Mouse (Mus musculus) ovary, adult 18-20 months (tissue): Measurements from ENCODE around the gene B4galt1.
A peak's percentile ranks its signal among the peaks of the same experiment; 100 is the strongest.

Source experiments
- DNase-seq: peaks from one replicate; pipeline ENCODE4 v3.0.0; 2022; ENCODE audit warnings: low spot score, mixed read lengths

B4galt1 gene

DNA sequence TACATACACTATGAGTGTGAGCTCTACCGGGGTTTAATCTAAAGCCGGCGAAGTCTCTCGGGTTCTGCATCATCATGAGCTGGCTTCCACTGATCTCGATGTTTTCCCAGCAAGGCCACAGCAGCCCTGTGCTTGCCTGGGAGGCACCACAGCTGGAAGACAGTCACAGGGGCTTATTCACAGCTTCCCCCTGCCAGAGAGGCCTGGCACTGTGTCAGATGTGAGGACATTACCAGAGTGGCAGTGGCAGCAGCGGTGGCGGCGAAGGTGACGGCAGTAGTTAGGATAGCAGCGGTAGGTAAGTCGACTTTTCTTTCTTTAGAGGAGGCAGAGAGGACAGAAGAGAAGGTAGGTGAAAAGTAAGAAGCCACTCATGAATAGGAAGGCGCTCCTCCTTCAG, 35.9 kb downstream of the B4galt1 start:
- no peak for DNase-seq

DNA sequence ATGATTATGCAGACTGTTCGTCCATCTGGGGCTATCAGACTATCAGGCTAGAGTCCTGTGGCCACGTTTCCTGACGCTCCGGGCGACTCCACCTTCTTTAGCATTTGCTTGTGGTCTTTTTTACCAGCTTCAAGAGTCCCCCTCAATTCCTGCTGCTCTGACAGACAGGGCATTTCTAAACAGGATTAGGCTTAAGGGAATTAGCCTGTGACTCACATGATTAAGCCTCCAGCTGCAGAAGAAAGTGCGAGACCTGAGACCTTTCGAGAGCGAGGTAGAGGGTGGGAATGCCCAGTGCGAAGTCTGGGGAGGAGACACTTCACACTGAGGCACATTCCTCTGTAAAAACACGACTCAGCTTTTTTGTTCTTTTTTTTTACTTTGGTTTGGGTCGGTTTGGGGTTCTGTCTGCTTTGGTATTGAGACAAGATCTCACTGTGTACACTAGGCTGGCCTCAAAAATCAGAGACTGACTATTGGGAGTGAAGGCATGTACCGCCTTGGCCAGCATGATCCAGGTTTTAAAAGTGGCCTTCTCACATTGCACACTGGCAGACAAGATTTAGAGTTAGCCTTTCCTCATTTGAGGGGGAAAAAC, 37.9 kb downstream of the B4galt1 start:
- no peak for DNase-seq

DNA sequence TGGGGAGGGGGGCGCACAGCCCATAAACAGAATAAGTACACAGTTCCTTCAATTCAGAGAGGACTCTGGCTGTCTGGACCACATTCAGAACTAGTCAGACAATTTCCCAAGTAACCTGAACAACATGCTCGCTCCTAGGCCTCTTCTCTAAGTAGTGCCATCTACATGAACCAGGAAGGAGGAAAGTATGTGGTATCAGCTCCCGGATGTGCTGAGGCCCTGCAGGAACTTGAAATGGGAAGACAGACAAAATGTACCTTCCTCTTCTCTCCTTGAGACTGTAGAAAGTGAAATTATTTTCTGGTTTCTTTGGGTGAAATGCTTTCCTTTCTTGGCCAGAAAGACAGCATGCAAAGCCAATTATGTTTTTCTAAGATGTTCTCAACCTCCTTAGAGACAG, 38.7 kb downstream of the B4galt1 start:
- no peak for DNase-seq

DNA sequence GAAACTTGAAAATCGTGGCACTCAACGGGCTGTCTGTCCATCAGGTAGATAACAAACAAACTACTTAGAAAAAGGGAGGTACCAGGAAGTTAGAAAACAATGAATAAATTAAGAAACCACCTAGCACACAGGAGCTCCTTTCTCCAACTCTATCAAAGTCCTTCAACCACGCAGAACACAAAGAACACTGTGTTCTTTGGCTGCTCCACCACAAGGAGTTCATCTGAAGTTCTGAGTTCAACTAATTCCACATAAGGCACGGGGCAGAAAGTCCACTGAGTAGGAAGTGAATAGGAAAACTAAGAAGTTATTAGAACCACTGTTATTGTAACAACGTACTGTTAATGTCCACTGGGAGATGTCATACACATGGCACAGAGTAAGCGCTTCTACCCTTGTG, 39.4 kb downstream of the B4galt1 start:
- DNase-seq = no peak

DNA sequence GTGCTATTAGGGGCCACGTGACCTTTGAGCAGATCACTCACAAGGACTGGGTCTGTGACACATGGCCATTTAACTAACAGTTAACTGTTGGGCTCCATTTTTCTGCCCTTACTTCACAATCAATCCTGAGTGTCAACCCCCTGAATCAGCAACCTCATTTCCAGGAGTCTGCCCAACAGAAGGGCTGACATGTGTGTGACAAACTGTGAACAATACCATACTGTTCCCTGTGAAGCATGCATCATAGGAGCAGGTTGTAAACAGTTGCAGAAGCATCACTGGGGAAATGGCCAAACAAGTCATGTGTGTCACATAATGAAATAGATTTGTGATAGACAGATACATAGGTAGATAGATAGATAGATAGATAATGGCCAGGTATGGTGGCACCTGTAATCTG, 40.9 kb downstream of the B4galt1 start:
- DNase-seq = no peak

DNA sequence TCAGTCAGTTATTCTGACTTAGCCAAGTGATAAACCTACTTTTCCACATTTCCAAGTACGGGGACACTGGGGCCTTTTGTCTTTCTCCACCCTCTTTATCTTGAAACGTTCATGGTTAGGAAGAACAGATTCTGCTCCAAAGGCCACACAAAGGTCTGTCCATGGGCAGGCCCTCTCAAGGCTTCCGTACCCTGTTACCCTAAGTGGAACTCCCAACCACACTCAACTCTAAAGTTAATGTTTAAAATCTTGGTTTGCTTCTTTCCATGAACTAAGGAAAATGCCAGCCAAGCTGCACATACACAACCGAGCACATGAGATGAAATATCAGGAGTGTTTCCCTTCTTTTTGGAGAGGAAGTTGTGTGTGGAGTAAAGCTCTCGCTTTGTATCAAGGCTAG, 43.3 kb downstream of the B4galt1 start:
- no peak for DNase-seq

DNA sequence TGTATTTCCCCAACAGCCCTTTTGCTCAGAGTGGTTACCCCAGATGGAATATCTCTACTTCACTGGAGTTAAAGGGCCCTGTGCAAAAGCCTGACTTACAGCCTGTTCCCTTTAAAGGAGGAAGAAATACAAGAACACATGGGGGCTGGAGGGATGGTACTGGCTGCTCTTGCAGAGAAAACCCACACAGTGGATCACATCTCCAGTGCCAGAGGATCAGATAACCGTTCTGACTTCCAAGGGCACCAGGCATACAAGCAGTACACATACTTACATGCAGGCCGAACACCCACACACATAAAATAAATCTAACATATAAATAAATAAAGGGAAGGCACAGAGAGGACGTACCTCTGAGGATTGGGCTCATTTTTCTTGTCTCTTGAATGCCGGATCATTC, 46.4 kb downstream of the B4galt1 start:
- no peak for DNase-seq

DNA sequence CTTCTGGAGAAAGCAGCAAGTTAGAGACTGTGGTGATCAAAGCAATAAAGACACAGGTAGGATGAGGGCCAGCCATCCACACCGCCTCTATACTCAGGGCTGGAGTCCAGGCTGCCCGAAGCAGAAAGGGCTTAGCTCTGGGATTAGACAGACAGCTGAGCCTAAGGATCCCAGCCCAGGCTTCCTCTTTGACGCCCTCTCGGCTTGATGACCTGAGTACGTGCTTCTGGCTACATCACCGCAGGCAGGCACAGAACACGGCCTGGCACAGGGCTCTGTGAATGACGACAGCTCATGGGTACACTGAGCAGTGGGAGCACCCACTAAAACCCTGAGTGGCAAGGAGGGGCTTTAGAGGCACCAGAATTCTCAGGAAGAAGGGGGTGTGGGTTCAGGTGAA, 48.4 kb downstream of the B4galt1 start:
- DNase-seq = no peak

DNA sequence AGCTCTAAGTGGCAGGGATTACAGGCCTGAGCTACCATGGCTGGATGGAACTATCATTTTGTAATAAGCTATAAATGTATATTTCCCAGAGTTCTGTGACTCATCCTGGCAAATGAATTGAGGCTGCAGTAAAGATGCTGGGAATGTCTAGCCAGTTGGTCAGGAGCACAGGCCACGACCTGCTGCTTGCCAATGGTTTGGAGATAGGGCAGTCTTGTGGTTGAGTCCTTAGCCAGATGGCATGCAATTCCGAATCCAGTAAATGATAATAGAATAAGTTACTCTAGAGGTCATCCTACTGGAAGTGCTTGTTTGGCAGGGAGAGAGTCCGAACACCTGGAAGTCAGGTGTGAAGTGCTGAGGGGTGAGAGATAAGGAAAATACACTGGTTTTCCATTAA, 51.0 kb downstream of the B4galt1 start:
- no peak for DNase-seq

DNA sequence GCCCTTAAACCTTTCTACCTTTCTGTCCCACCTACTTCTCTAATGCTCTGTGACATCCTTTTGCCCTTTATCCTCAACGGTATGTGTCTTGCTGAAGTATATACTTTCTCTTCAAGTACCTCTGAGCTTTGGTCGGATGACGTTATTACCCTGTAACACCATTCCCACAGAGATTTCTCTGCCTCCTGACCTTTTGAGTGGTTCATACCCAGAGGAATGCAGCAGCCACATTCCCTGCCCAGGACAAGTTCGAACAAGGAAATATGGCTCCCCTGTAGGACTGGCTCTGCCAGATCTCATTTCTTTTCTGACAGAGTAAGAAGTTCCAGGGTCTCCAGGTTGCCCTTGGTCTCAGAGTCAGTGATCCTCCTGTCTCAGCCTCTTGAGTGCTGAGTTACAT, 51.9 kb downstream of the B4galt1 start:
- no peak for DNase-seq

DNA sequence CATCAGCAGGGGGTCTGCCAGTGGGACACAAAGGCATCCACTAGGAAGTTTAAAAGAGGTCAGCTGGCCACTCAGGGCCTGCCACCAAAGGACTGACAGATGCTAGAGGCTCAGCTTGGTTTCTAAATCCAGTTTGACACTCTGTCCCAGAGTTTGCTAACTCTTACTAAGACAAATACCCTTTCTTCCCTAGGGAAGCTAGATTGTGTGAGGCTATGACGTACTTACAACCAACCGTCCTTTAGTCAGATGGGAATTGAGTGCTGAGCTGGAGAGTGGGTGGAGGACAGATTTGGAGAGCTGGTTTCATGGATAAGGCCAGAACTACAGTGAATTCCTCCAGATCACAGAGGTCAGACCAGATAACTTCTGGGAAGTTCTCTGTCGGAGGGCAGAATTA, 52.9 kb downstream of the B4galt1 start:
- DNase-seq = no peak

DNA sequence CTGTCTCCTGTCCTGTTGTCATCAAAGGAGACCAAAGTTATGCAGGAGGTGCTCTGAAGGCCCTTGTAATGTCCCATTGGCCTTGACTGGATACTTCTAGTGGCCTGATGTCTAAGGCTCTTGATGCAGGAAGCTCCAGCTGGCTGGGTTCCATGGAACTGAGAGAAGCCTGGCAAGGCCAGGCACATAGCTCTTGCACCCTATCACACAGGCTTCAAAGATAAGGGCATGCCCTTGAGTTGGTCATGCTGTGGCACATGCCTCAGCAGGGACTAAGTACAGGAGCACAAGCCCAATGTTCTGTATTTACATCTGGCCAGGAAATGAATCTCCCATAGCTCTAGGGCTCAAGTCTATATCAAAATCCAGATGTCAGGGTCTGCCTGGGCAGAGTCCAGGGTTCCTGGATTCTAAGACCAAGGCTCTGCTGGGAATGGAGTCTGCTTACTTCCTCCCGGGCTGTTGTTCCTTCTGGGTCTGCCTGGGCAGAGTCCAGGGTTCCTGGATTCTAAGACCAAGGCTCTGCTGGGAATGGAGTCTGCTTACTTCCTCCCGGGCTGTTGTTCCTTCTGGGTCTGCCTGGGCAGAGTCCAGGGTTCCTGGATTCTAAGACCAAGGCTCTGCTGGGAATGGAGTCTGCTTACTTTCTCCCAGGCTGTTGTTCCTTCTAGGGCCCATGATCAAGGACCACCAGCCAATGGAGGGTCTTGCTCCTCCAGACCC, 54.8 kb downstream of the B4galt1 start:
- peak; percentile 87 for DNase-seq

DNA sequence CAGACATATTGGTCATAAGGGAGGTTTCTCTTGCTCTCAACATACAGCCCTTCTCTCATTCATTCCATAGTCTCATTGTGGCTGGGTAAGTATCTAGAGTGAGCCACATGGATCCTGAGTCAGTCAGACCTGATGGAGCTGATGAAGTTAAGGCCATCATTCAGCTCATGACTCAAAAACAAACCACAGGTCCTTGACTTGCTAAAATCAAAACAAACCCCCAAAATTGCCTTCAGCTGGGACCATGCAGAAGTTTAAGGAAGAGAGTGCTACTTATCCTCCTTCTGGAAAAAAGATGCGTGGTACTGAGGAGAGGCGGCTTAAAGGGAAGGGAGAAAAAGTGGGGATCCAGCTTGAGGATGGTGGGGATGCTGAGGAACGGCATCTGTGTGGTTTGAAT, 58.0 kb downstream of the B4galt1 start:
- DNase-seq = no peak

DNA sequence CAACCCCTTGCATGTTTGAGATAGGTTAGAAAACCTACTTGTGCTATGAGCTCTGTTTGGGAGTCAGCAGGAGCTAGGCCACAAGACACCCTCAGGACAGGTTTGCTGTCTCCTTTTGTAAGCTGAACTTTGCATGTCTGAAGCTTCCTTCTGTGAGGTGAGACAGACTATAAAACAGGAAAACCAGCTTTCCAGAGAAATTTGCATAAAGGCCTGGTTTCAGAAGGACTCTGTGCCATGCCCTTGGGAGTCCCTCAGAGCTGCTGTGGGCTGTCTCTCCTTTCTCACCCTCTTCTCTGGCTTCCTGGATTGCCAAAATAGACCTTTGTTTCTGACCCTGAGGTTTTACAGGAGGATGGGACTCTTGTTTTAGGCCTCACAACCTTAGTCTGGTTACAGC, 59.5 kb downstream of the B4galt1 start:
- DNase-seq = no peak

DNA sequence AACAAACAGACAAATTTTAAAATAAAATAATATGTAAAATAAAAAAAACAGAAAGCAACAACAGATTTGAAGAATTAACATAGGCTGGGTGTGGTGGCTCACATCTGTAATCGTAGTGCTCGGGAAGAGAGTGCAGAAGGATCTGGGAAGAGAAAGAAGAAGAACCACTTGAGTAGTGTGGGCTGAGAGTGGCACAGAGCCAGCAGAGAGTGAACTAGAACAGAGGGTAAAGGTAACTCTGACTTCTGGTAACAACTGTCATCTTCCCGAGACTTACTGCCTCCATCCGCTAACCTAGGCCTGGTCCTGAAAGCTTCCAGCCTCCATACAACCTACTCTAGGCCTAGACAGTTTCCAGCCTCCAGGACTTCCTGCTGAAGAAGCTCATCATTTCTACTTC, 62.6 kb downstream of the B4galt1 start:
- no peak for DNase-seq

DNA sequence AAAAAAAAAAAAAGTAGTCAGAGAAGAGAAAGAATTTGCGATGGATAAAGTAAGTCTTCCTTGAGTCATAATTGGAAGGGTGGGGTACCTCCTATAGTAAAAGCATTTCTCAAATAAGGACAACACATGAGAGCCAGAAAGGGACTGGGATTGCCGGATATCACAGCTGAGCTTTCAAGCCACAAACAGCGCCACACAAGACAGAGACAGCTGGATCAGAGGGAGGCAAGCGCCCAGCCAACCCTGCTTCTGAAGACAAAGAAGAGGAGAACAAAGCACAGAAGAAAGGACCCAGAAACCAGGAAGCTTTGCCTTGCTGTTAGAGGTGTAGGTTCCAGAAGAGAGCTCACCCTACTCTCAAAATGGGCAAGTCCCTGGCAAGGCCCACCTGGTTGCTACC, 67.2 kb downstream of the B4galt1 start:
- no peak for DNase-seq

DNA sequence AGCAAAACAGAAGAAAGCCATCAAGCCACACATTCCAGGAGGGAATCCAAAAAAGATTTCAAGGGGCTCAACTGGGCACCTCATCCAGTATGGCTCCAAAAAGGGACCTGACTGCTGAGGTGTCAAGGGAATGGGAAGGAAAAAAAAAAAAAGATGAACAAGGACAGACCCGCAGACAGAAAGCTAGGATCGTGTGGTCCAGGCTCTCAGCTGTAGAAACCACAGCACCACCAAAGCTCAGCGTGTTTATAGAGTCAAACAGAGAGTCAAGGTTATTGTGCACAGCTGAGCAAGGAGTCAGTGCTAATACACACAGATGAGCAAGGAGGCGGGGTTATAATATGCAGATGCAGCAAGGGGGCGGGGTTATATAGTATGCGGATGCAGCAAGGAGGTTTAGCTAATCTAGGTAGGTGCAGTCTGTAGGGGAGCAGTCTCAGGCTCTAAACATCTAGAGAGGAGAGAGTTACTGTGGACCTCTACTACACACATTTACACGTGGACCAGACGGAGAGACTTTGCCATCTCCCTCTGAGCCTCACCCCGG, 68.1 kb downstream of the B4galt1 start:
- DNase-seq = no peak

DNA sequence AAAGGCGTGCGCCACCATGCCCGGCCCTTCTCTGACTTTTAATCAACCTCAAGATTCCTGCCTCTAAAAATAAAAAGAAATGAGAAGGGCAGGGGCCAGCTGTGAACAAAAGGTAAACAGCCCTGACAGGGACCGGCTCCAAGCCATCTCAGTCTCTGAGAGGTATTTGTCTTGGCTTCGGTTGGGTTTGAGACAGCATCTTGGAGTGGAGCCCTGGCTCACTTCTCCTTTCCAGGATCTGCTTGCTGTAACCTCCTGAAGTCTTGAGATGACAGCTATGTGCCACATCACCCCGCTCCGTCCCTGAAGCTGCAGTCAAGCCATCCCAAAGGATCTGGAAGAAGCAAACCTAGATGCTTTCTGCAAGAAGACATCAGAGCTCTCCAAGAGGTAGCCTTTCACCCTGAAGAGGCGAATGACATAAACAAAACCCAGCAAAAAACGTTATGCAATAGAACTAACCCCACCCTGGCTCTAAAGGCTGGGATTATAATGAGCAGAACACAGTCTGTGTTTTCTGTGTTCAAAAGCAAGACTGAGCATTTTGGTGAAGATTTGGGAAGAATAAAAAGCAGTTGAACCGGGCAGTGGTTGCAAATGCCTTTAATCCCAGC, 69.1 kb downstream of the B4galt1 start:
- DNase-seq = no peak

DNA sequence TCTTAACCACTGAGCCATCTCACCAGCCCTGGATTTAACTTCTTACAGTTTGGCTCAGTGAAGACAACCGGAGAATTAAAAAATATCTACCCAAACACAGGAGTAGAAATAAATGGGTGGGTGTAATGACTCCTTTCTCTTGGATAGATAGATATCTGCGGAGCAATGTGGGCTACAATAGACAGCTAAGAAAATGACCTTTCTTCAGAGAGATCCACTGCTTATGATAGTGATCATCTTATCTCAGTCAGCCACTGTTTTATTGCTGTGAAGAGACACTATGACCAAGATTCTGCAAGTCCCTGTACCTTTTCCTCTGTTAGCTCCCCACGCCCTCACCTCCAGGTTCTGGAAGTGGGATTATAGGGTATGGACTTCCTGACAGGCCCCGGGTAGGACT, 70.8 kb downstream of the B4galt1 start:
- no peak for DNase-seq

DNA sequence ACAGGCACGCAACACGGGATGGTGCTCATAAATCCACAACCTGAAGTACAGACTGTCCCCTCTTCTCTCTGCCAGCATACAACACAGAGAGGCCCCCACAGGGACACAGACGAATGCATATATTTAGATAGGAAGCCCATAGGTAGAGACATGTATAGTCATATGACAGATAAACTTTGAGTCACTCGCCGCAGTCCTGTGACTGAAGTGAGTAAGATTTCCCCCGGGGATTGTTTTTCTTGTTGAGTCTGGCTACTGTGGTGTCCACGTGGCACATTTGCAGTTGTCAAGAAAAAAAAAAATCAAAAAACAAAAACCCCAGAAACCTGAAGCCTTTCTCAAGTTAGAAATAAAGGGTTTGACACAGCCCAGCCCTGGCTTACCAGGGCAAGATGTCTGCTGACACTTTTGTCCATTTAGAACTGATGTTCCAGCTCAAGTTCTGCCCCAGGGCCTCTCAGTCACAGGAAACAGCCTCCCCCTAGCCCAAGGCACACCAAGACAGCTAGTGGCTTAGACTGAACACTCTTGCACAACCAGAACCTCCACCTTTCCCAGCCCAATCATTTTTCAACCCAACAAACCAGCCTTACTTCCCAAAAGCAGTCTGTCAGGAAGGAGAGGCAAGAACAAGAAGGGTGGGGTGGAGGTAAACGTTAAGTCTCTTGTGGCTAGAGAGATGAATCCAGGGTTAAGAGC, 71.9 kb downstream of the B4galt1 start:
- no peak for DNase-seq

DNA sequence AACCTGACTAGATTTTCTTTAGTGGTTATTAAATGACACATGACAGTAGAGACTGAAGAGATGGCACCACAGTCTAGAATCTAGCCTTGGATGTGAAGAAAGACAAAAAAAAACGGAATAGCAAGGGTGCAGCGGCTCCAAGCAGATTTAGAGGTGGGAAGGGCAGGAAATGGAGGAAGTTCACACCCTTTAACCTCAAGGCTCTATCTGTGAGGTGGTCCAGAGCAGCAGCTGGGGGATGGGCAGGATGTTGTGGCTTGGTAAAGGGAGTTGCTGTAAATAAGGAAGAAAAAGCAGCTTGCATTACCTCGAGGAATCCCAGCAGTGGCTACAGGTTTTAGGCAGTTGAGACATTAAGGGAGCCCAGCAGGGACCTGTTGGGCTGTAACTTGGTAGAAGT, 72.7 kb downstream of the B4galt1 start:
- DNase-seq = no peak

DNA sequence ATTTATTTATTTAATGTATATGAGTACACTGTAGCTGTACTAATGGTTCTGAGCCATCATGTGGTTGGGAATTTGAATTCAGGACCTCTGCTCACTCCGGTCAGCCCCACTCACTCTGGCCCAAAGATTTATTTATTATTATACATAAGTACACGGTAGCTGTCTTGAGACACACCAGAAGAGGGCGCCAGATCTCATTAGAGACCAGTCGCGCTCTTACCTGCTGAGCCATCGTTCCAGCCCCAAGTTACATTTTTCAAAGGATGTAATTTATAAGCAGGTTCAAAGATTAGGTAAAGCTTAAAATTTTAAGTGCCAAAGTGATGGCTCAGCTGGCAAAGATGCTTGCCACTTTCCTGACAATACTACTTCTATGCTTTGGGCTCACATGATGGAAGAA, 75.1 kb downstream of the B4galt1 start:
- DNase-seq = no peak

DNA sequence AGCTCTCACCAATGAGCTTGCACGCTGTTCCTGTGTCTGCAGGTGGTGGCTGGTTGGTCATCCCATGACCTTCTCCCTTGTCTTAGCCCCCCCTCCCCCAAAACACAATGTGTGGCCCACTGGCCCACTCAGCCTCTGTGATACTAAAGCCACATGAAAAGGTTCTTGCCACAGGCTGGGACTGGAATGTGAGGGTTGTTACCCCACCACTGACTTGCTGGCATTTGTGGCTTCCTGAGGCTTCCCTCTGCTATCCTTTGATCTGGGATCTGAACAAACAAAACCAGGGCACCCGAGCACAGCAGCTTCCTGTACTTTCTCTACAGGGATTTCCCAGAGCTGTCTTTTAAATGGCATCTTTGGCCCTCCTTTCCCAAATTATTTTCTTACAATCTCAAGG, 76.7 kb downstream of the B4galt1 start:
- no peak for DNase-seq
